Mouse (Mus musculus): ENCODE data around the gene Tcf3.

- no peak for TF ChIP-seq POLR2A (IDR thresholded peaks at IDR 0.05; ENCODE audit: insufficient read depth, low read depth, low read length)
- no peak for TF ChIP-seq CTCF (IDR thresholded peaks at IDR 0.05)
- no peak for TF ChIP-seq EP300 (IDR thresholded peaks at IDR 0.05; ENCODE audit: insufficient read depth, low read depth, low read length)
These were observed 2.8 kb upstream of the Tcf3 start for GRCm38 (mm10) chr10:80436276-80436675.
